In the genomic region with DNA sequence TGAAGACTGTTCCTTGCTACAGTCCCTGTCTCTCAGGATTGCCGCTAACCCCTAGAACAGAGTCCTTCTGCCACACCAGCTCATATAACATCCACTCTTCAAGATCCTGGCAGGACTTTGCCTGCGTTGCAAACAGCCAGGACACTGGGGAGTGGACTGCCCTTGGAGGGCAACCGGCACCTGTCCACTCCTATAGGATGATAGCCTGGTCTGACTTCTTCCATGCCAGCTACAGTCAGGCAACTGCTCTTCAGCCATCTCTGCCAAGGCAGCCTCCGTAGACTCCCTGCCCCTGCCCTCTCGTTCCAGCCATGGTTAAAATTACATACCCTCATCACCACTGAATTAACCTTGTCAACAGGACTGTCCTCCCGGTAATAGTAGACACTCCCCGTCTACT, we compare ENCODE assay signal across 28 mouse cellular contexts. TPM values are rescaled to one million over a fixed set of nuclear protein-coding genes. Genes with fewer than 3 reads are reported as not detected.
DNase-seq lines count a peak whose midpoint lies in the region; ATAC-seq lines count a peak whose summit lies in the region.
"Had no signal": no experiment of that assay in that cellular context is flagged by ENCODE, and none has a peak within 500 bp of the region (broad histone marks: within the 10 kb centered on the region; RNA-seq: fewer than 3 reads in every experiment).

No protein-coding gene starts in this region.

- 42% methylated on average over 7 of the region's 7 CpGs for WGBS in kidney, embryonic 15.5 days

- no peaks in the 10 kb centered on the region; the same call in 1 of the 2 replicates for H3K9me3 ChIP-seq in kidney, embryonic 15.5 days (replicated peaks)
- H3K9me3 ChIP-seq: embryonic facial prominence, embryonic 15.5 days; forebrain, embryonic 15.5 days; heart, embryonic 13.5 days; hindbrain, embryonic 12.5 days had no signal

- DNase-seq in gastrocnemius, adult 18-20 months (ENCODE audit: low spot score) = peak; percentile 78
- no peak for DNase-seq in gastrocnemius, postnatal 4 days (ENCODE audit: low spot score in 2 of 2)
- DNase-seq in kidney, postnatal 36 days = peak; percentile 41 to 45
- peak; percentile 53 for DNase-seq in gastrocnemius, postnatal 14 days
- DNase-seq in layer of hippocampus, adult 9-11 months = no peak
- no peak for DNase-seq in left cerebral cortex, postnatal 10 days (ENCODE audit: extremely low spot score in 1 of 2, low spot score in 2 of 2)
- DNase-seq: adrenal gland, adult 2 months; cerebellum, adult 18-20 months; cerebellum, adult 9-11 months; embryo, embryonic 11 days; heart, adult 11 months; heart, postnatal 36 days had no signal

- no peak overlapping the region for H3K4me3 ChIP-seq in kidney, embryonic 15.5 days (replicated peaks)
- H3K4me3 ChIP-seq: embryonic facial prominence, embryonic 15.5 days; erythroblast, embryonic 14.5 days; forebrain, embryonic 15.5 days; heart, embryonic 13.5 days; hindbrain, embryonic 12.5 days had no signal

- ATAC-seq in kidney, embryonic 15.5 days (replicated peaks; ENCODE audit: low FRiP score) = no peak
- ATAC-seq: forebrain, embryonic 15.5 days; hindbrain, embryonic 16.5 days; inflammation-experienced regulatory T-cells, adult 6 months; intestine, postnatal 0 days had no signal

- H3K27ac ChIP-seq in kidney, embryonic 15.5 days = no peak overlapping the region
- H3K27ac ChIP-seq: embryonic facial prominence, embryonic 15.5 days; forebrain, embryonic 15.5 days; heart, embryonic 13.5 days; hindbrain, embryonic 12.5 days had no signal

- H3K4me2 ChIP-seq in kidney, embryonic 15.5 days = no peak overlapping the region
- H3K4me2 ChIP-seq: embryonic facial prominence, embryonic 15.5 days; forebrain, embryonic 15.5 days; heart, embryonic 13.5 days; hindbrain, embryonic 12.5 days had no signal

- H3K36me3 ChIP-seq in kidney, embryonic 15.5 days = no peaks in the 10 kb centered on the region
- H3K36me3 ChIP-seq: embryonic facial prominence, embryonic 15.5 days; forebrain, embryonic 15.5 days; heart, embryonic 13.5 days; hindbrain, embryonic 12.5 days had no signal

- intact Hi-C loops in gastrocnemius, postnatal 14 days (cut with DNase I; ENCODE audit: low total_unique reads) = no loop called here
- intact Hi-C loops in left cerebral cortex, postnatal 10 days (cut with DNase I) = no loop called here

- no peak overlapping the region for H3K9ac ChIP-seq in kidney, embryonic 15.5 days
- H3K9ac ChIP-seq: embryonic facial prominence, embryonic 15.5 days; forebrain, embryonic 15.5 days; heart, embryonic 13.5 days; hindbrain, embryonic 12.5 days had no signal

- no peaks in the 10 kb centered on the region for H3K27me3 ChIP-seq in kidney, embryonic 15.5 days
- H3K27me3 ChIP-seq: embryonic facial prominence, embryonic 15.5 days; forebrain, embryonic 15.5 days; heart, embryonic 13.5 days had no signal

- H3K4me1 ChIP-seq in kidney, embryonic 15.5 days = peaks cover 13% of the 10 kb centered on the region

RNA-seq across cellular contexts. Expression of a gene that starts 3.5 kb away (rescaled TPM):
- total RNA-seq in gastrocnemius, adult 18-20 months (2021) = 100 to 1,000 TPM; 133 to 140 TPM
- total RNA-seq in gastrocnemius, postnatal 4 days (2021) = 10 to 100 TPM; 79.0 to 81.4 TPM
- polyA plus RNA-seq in kidney, embryonic 15.5 days (2015; fragmentation: Nextera tagmentation; extraction: Ambion mirVana) = 42.8 and 48.0 TPM in 2 replicates
- total RNA-seq in gastrocnemius, postnatal 14 days (2021) = 10 to 100 TPM; 57.3 to 64.1 TPM
- 10 to 100 TPM; 78.6 to 79.8 TPM for total RNA-seq in left cerebral cortex, postnatal 10 days (2021)

RNA-seq across cellular contexts. Expression of a gene that starts 3.9 kb away (rescaled TPM):
- total RNA-seq in gastrocnemius, adult 18-20 months (2021) = 1 to 10 TPM; 1.7 to 2.0 TPM
- total RNA-seq in gastrocnemius, postnatal 4 days (2021) = 1 to 10 TPM; 4.3 to 5.7 TPM
- polyA plus RNA-seq in kidney, embryonic 15.5 days (2015; fragmentation: Nextera tagmentation; extraction: Ambion mirVana) = 1.4 and 1.9 TPM in 2 replicates
- 1 to 10 TPM; 1.5 TPM for total RNA-seq in gastrocnemius, postnatal 14 days (2021)
- 1 to 10 TPM; 8.1 to 8.2 TPM for total RNA-seq in left cerebral cortex, postnatal 10 days (2021)

RNA-seq across cellular contexts. Expression of a gene that starts 3.9 kb away (rescaled TPM):
- total RNA-seq in gastrocnemius, adult 18-20 months (2021) = not detected
- total RNA-seq in gastrocnemius, postnatal 4 days (2021) = not detected
- polyA plus RNA-seq in kidney, embryonic 15.5 days (2015; fragmentation: Nextera tagmentation; extraction: Ambion mirVana) = not detected in 2 replicates
- not detected for total RNA-seq in gastrocnemius, postnatal 14 days (2021)
- total RNA-seq in left cerebral cortex, postnatal 10 days (2021) = not detected
- total RNA-seq: adrenal gland, adult 2 months; adrenal gland, postnatal 4 days; common myeloid progenitor, adult 5-6 weeks; ES-E14; heart, postnatal 36 days had no signal
- polyA plus RNA-seq: adrenal gland, adult 2 months; embryonic facial prominence, embryonic 11.5 days; embryonic facial prominence, embryonic 15.5 days; erythroblast, embryonic 14.5 days; forebrain, embryonic 11.5 days; forebrain, embryonic 15.5 days; heart, embryonic 13.5 days; heart, postnatal 0 days; hindbrain, embryonic 12.5 days; hindbrain, embryonic 16.5 days; inflammation-experienced regulatory T-cells, adult 6 months; intestine, postnatal 0 days had no signal

RNA-seq across cellular contexts. Expression of a gene that starts 44.4 kb away (rescaled TPM):
- 100 to 1,000 TPM; 172 to 203 TPM for total RNA-seq in gastrocnemius, adult 18-20 months (2021)
- total RNA-seq in gastrocnemius, postnatal 4 days (2021) = 100 to 1,000 TPM; 140 to 143 TPM
- polyA plus RNA-seq in kidney, embryonic 15.5 days (2015; fragmentation: Nextera tagmentation; extraction: Ambion mirVana) = 197 and 222 TPM in 2 replicates
- 100 to 1,000 TPM; 104 to 113 TPM for total RNA-seq in gastrocnemius, postnatal 14 days (2021)
- total RNA-seq in left cerebral cortex, postnatal 10 days (2021) = 10 to 100 TPM; 71.5 to 72.7 TPM

RNA-seq across cellular contexts. Expression of a gene that starts 46.0 kb away (rescaled TPM):
- total RNA-seq in gastrocnemius, adult 18-20 months (2021) = not detected
- total RNA-seq in gastrocnemius, postnatal 4 days (2021) = not detected
- 0.08 and 0.22 TPM in 2 replicates for polyA plus RNA-seq in kidney, embryonic 15.5 days (2015; fragmentation: Nextera tagmentation; extraction: Ambion mirVana)
- not detected for total RNA-seq in gastrocnemius, postnatal 14 days (2021)
- total RNA-seq in left cerebral cortex, postnatal 10 days (2021) = not detected
- total RNA-seq: adrenal gland, adult 2 months; adrenal gland, postnatal 4 days; heart, postnatal 36 days had no signal
- polyA plus RNA-seq: adrenal gland, adult 2 months; brain, embryonic 14.5 days; embryonic facial prominence, embryonic 11.5 days; embryonic facial prominence, embryonic 15.5 days; erythroblast, embryonic 14.5 days; forebrain, embryonic 15.5 days; hindbrain, embryonic 12.5 days; hindbrain, embryonic 16.5 days had no signal

Comparison
In these comparisons a context has a peak if more than half of its experiments do, and no peak if none do; other contexts are left out.
1. DNase-seq: peak in gastrocnemius, adult 18-20 months (single experiment), kidney, postnatal 36 days (2 of 2) and gastrocnemius, postnatal 14 days (single experiment); none in gastrocnemius, postnatal 4 days (0 of 2), layer of hippocampus, adult 9-11 months (single experiment) and left cerebral cortex, postnatal 10 days (0 of 2).